Mouse (Mus musculus): ENCODE measurements around the gene Reg3g. TPM values are rescaled to one million over a fixed set of nuclear protein-coding genes. Genes with fewer than 3 reads are reported as not detected.
A peak's percentile ranks its signal among the peaks of the same experiment; 100 is the strongest.
"Not testable (repeated sequence)": the region's sequence is repeated elsewhere in the genome, so short reads cannot be mapped to it uniquely, and the experiment has no call there.

Gene Reg3g
- total and polyA plus RNA-seq, 2 experiments from 2014 or later = not detected

DNA sequence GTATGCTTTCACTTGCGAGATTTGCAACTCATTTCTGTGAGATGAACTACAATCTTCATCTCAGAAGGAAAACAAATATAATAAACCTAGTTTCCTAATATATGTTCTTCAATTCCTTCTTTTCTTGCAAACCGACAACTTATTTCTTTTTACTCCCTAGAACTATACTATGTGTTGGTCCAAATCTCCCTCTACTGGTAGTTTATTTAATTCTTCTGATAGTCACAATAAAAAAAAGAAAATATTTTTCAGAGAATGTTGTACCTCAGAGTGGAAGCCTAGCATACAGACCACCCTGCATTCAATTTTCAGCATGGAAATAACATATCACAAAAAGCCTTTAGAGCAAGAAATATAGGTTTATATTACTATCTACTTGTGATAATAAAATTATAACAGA, 5.4 kb downstream of the Reg3g start:
- Histone ChIP-seq H3K4me2 (ENCODE audit: low read depth) (no peak overlapping the region), H3K27ac (ENCODE audit: low read depth, low read length) (no peak overlapping the region), H3K9me3 (ENCODE audit: low read length) (no peaks in the 10 kb centered on the region), H3K4me3 (ENCODE audit: low read depth, low read length) (no peak overlapping the region), H3K36me3 (ENCODE audit: insufficient read depth) (no peaks in the 10 kb centered on the region), H3K4me1 (ENCODE audit: insufficient read depth) (no peaks in the 10 kb centered on the region), H3K9ac (no peak overlapping the region), H3K27me3 (ENCODE audit: insufficient read depth, low read length) (no peaks in the 10 kb centered on the region)
- ATAC-seq (no peak), DNase-seq (no peak)
- 0 out of 2 replicates have a peak, but pooled peaks have one; percentile 23 for TF ChIP-seq CTCF (IDR thresholded peaks at IDR 0.05; ENCODE audit: low read depth)
- 63% methylated on average over 2 of the region's 2 CpGs for WGBS

DNA sequence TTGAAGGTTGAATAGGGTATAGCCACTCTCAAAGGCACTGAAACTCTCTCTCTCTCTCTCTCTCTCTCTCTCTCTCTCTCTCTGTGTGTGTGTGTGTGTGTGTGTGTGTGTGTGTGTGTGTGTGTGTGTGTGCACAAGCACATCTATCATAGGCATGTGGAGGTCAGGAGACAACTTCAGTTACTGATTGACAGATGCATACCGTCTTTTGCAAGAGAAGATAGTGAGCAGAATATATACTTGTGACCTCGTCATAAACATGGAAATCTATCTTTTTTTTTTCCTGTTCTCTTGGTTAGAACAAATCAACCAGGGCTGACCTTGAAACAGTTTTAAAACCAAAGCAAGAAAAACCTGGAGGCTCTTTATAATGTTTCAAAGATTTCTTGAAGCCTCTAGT, 6.3 kb downstream of the Reg3g start:
- no peak overlapping the region for H3K4me2 ChIP-seq (ENCODE audit: low read depth)
- H3K36me3 ChIP-seq (ENCODE audit: insufficient read depth) = no peaks in the 10 kb centered on the region
- no peak for ATAC-seq
- no peaks in the 10 kb centered on the region for H3K27me3 ChIP-seq (ENCODE audit: insufficient read depth, low read length)
- no peak for TF ChIP-seq CTCF (IDR thresholded peaks at IDR 0.05; ENCODE audit: low read depth)
- no peak for DNase-seq
- no peaks in the 10 kb centered on the region for H3K9me3 ChIP-seq (ENCODE audit: low read length)
- H3K4me1 ChIP-seq (ENCODE audit: insufficient read depth) = no peaks in the 10 kb centered on the region
- H3K4me3 ChIP-seq (ENCODE audit: low read depth, low read length) = no peak overlapping the region
- WGBS = 83% methylated on average over 2 of the region's 2 CpGs
- no peak overlapping the region for H3K27ac ChIP-seq (ENCODE audit: low read depth, low read length)
- H3K9ac ChIP-seq = no peak overlapping the region

DNA sequence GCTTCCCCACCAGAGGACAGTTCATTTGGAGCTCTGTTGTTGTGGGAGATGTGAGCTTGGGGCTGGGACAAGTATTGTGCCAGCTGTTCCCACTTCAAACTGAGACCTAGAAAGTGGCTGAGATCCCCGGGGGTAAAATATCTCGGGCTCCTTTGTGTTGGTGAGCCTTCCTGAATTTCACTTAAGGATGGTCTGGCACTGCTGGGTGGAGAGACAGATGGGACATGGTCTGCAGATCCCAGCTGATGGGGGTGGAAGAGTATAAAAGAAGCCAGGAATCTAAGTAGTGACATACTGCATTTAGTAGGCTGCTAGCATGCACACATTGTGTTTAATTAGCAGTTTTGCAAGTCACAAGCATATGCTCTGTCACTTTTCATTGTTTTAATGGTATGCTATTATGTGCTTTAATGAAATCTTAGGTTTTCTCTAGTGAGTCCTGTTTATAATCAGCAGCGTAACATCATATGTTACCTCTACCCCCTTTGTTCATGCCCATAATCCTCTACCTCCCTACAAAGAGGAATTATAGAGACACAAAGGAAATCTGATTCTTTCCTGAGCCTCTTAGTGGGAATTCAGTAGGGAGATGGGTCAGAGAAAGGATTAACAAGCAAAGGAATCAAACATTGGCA, 8.4 kb downstream of the Reg3g start:
- Histone ChIP-seq H3K4me2 (ENCODE audit: low read depth) (no peak overlapping the region), H3K4me3 (ENCODE audit: low read depth, low read length) (no peak overlapping the region), H3K27ac (ENCODE audit: low read depth, low read length) (peak overlapping the region; percentile 60), H3K4me1 (ENCODE audit: insufficient read depth) (no peaks in the 10 kb centered on the region), H3K9me3 (ENCODE audit: low read length) (no peaks in the 10 kb centered on the region), H3K27me3 (ENCODE audit: insufficient read depth, low read length) (no peaks in the 10 kb centered on the region), H3K9ac (no peak overlapping the region), H3K36me3 (ENCODE audit: insufficient read depth) (no peaks in the 10 kb centered on the region)
- 23% methylated on average over 3 of the region's 3 CpGs for WGBS
- ATAC-seq = peak; percentile 98
- DNase-seq = peak; percentile 70
- TF ChIP-seq CTCF (IDR thresholded peaks at IDR 0.05; ENCODE audit: low read depth) = no peak

DNA sequence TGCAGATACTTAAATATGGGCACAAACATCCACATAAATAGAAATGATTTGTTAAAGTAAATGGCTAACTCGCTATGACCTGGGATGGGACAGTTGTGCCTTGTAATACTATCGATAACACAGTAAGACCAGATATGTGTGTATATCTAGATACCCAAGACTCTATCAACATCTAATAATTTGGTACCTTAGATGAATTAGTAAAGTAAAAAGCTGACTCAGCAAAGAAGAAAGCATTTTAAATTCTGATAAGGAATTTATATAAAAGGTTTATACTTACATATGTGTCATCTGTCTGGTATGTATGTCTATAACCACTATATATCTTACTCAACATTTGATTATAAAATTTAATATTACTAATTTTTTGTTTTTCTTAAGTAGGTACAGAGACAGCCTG, 15.9 kb downstream of the Reg3g start:
- ATAC-seq (no peak), DNase-seq (no peak)
- WGBS = 93% methylated on average over 2 of the region's 2 CpGs
- no peak for TF ChIP-seq CTCF (IDR thresholded peaks at IDR 0.05; ENCODE audit: low read depth)
- no peak overlapping the region for H3K9ac ChIP-seq
- H3K27me3 ChIP-seq (ENCODE audit: insufficient read depth, low read length) = no peaks in the 10 kb centered on the region
- H3K4me2 ChIP-seq (ENCODE audit: low read depth) = no peak overlapping the region
- H3K4me3 ChIP-seq (ENCODE audit: low read depth, low read length) = no peak overlapping the region
- H3K36me3 ChIP-seq (ENCODE audit: insufficient read depth) = no peaks in the 10 kb centered on the region
- H3K9me3 ChIP-seq (ENCODE audit: low read length) = no peaks in the 10 kb centered on the region
- no peaks in the 10 kb centered on the region for H3K4me1 ChIP-seq (ENCODE audit: insufficient read depth)
- no peak overlapping the region for H3K27ac ChIP-seq (ENCODE audit: low read depth, low read length)

DNA sequence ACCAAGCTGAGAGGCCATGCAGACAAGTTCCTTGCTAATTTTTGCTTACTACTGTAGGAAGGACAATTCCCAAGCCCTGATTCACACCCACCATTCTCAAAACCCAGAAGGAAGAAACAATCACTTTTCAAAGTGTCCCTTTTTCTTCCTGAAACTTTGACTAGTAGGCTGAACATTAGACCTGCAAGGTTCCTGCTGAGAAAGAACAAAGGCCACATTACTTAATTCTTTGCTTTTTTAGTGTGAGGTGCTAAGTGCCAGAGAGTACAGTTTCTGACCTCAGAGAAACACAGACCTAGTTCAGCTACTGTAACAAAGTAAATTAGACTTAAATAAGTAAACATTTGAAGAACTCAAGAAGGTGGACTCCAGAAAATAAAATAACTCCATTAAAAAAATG, 20.3 kb downstream of the Reg3g start:
- Histone ChIP-seq H3K4me2 (ENCODE audit: low read depth) (no peak overlapping the region), H3K4me1 (ENCODE audit: insufficient read depth) (no peaks in the 10 kb centered on the region), H3K9ac (no peak overlapping the region), H3K36me3 (ENCODE audit: insufficient read depth) (no peaks in the 10 kb centered on the region), H3K27me3 (ENCODE audit: insufficient read depth, low read length) (no peaks in the 10 kb centered on the region), H3K4me3 (ENCODE audit: low read depth, low read length) (no peak overlapping the region), H3K27ac (ENCODE audit: low read depth, low read length) (no peak overlapping the region), H3K9me3 (ENCODE audit: low read length) (no peaks in the 10 kb centered on the region)
- no peak for ATAC-seq
- TF ChIP-seq CTCF (IDR thresholded peaks at IDR 0.05; ENCODE audit: low read depth) = no peak
- no peak for DNase-seq

DNA sequence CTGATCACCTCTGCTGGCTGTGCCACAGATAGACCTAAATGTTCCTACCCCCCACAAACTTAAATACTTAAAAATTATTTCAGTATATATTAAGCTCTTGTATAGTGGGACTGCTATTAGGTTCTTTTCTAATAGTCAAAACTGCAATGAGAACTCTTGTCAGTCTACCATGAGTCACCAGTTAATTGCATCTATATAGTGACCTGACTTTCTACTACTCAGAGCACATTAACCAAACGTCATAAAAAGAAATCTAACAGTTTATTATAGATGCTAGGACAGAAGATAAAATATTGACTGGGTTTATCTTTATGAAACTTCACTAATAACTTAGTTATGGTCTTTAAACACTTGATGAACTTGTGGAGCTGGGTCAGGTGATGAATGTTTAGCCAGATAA, 21.5 kb downstream of the Reg3g start:
- no peak for ATAC-seq
- Histone ChIP-seq H3K9me3 (ENCODE audit: low read length) (no peaks in the 10 kb centered on the region), H3K36me3 (ENCODE audit: insufficient read depth) (no peaks in the 10 kb centered on the region), H3K4me3 (ENCODE audit: low read depth, low read length) (no peak overlapping the region), H3K27ac (ENCODE audit: low read depth, low read length) (no peak overlapping the region), H3K4me2 (ENCODE audit: low read depth) (no peak overlapping the region), H3K27me3 (ENCODE audit: insufficient read depth, low read length) (no peaks in the 10 kb centered on the region), H3K4me1 (ENCODE audit: insufficient read depth) (no peaks in the 10 kb centered on the region), H3K9ac (no peak overlapping the region)
- 71% methylated on average over 1 of the region's 1 CpGs for WGBS
- no peak for DNase-seq
- TF ChIP-seq CTCF (IDR thresholded peaks at IDR 0.05; ENCODE audit: low read depth) = no peak

DNA sequence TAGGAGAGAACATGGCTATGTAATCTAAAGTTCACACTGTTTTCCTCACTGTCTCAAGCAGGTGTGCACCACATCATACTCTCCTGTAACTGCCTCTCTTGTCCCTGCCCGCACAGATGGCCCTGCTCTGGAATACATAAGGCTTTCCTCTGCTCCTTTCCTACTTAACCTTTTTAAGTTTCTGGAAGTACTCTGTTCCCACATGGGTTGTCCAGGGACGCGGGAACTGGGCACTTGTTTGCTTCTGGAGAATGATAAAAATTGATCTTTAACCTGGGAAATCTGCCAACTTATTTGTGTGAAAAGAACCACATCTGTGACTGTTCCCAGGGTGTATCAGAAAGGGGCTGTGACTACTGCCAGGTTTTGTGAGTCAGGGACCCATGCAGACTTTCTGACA, 43.2 kb downstream of the Reg3g start:
- Histone ChIP-seq H3K4me1 (ENCODE audit: insufficient read depth) (no peaks in the 10 kb centered on the region), H3K9me3 (ENCODE audit: low read length) (no peaks in the 10 kb centered on the region), H3K36me3 (ENCODE audit: insufficient read depth) (no peaks in the 10 kb centered on the region), H3K27me3 (ENCODE audit: insufficient read depth, low read length) (no peaks in the 10 kb centered on the region), H3K27ac (ENCODE audit: low read depth, low read length) (no peak overlapping the region), H3K4me2 (ENCODE audit: low read depth) (no peak overlapping the region), H3K4me3 (ENCODE audit: low read depth, low read length) (no peak overlapping the region), H3K9ac (no peak overlapping the region)
- 90% methylated on average over 3 of the region's 3 CpGs for WGBS
- DNase-seq (no peak), ATAC-seq (no peak)
- TF ChIP-seq CTCF (IDR thresholded peaks at IDR 0.05; ENCODE audit: low read depth) = no peak

DNA sequence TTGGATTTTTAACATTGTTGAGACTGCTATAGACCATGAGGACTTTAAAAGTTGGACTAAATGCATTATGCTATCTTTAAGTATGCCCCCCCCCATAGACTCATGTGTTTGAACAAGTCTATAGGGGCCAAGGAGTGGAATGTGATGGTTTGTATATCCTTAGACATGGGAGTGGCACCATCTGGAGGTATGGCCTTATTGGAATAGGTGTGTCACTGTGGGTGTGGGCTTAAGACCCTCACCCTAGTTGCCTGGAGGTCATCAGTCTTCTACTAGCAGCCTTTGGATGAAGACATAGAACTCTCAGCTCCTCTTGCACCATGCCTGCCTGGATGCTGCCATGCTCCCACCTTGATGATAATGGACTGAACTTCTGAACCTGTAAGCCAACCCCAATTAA, 46.3 kb downstream of the Reg3g start, which contains the start of gene Reg1:
Reg1 (plus strand) TSS at position 301 of the 400 bp plus-strand sequence.
- H3K36me3 ChIP-seq (ENCODE audit: insufficient read depth); H3K27me3 ChIP-seq (ENCODE audit: insufficient read depth, low read length); H3K9me3 ChIP-seq (ENCODE audit: low read length); H3K4me3 ChIP-seq (ENCODE audit: low read depth, low read length); H3K4me1 ChIP-seq (ENCODE audit: insufficient read depth); DNase-seq; H3K4me2 ChIP-seq (ENCODE audit: low read depth); ATAC-seq; H3K27ac ChIP-seq (ENCODE audit: low read depth, low read length); H3K9ac ChIP-seq: not testable (repeated sequence)

Other genes with a start within 250 kb of the Reg3g start
- not detected in 2 replicates for gene Reg3b, start 98.2 kb downstream of the Reg3g start, total RNA-seq (2014; rRNA removed)
- not detected in 2 replicates for gene Reg3b, start 98.2 kb downstream of the Reg3g start, polyA plus RNA-seq (2015; fragmentation: Nextera tagmentation; extraction: Ambion mirVana)
- not detected in 2 replicates for gene Reg3d, start 90.0 kb downstream of the Reg3g start, total RNA-seq (2014; rRNA removed)
- gene Reg3d, start 90.0 kb downstream of the Reg3g start, polyA plus RNA-seq (2015; fragmentation: Nextera tagmentation; extraction: Ambion mirVana) = not detected in 2 replicates
- not detected in 2 replicates for gene Reg3a, start 88.2 kb downstream of the Reg3g start, total RNA-seq (2014; rRNA removed)
- not detected in 2 replicates for gene Reg3a, start 88.2 kb downstream of the Reg3g start, polyA plus RNA-seq (2015; fragmentation: Nextera tagmentation; extraction: Ambion mirVana)
- not detected in 2 replicates for gene Reg2, start 73.2 kb downstream of the Reg3g start, total RNA-seq (2014; rRNA removed)
- not detected in 2 replicates for gene Reg2, start 73.2 kb downstream of the Reg3g start, polyA plus RNA-seq (2015; fragmentation: Nextera tagmentation; extraction: Ambion mirVana)
- gene Reg1, start 46.2 kb downstream of the Reg3g start, total RNA-seq (2014; rRNA removed) = not detected in 2 replicates
- not detected in 2 replicates for gene Reg1, start 46.2 kb downstream of the Reg3g start, polyA plus RNA-seq (2015; fragmentation: Nextera tagmentation; extraction: Ambion mirVana)